In the genomic region with DNA sequence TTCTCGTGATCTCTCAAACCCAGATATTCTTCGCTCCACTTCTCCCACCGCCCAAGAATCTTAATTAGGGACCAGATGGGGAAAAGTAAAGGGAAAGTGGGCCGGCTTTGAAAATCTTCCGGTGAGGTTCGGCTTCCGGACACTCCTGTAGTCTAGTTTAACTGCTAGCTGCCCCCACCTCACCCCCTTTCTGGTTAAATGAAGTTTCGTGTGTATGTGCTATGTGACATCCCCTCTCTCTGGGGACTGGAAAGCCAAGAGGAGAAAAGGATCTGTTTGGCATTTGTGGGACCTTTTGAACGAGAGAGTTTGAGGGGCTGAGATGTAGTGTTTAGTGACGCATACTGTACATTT, we compare ENCODE assay signal across 8 mouse cellular contexts. TPM values are rescaled to one million over a fixed set of nuclear protein-coding genes. Genes with fewer than 3 reads are reported as not detected.
A peak's percentile ranks its signal among the peaks of the same experiment; 100 is the strongest.
DNase-seq lines count a peak whose midpoint lies in the region; ATAC-seq and TF ChIP-seq lines count a peak whose summit lies in the region.

A gene (minus strand): TSS at position 270 of the 354 bp plus-strand sequence.

- peak within 1 kb of the TSS; percentile 77 for H3K4me2 ChIP-seq in hindbrain, embryonic 12.5 days (replicated peaks)
- peak within 1 kb of the TSS; percentile 92 for H3K4me2 ChIP-seq in liver, embryonic 13.5 days

- peak in 1 of 2 experiments; percentile 33 for DNase-seq in layer of hippocampus, adult 2 months (ENCODE audit: low spot score in 2 of 2)
- no peak for DNase-seq in layer of hippocampus, adult 9-10 months (ENCODE audit: low spot score)
- no peak for DNase-seq in brain, embryonic 14.5 days (ENCODE audit: low read depth)
- no peak for DNase-seq in liver, embryonic 13.5 days
- no peak for DNase-seq in adrenal gland, postnatal 25 days
- DNase-seq in cerebellum, postnatal 10 days: no peak
- no peak for DNase-seq in urinary bladder, postnatal 4 days (ENCODE audit: low spot score in 2 of 2)

- no peak for TF ChIP-seq CTCF in layer of hippocampus, adult 2 months (conservative IDR thresholded peaks at IDR 0.05)
- no peak for TF ChIP-seq CTCF in brain, embryonic 14.5 days (IDR thresholded peaks at IDR 0.05; ENCODE audit: borderline replicate concordance, extremely low read depth, insufficient read depth, insufficient read length)

- H3K9ac ChIP-seq in hindbrain, embryonic 12.5 days: peak within 1 kb of the TSS; percentile 86
- peak within 1 kb of the TSS; percentile 92 for H3K9ac ChIP-seq in liver, embryonic 13.5 days

- WGBS in hindbrain, embryonic 12.5 days: under 1% methylated on average over 10 of the region's 10 CpGs
- 1% methylated on average over 10 of the region's 10 CpGs for whole genome bisulfite sequencing in liver, embryonic 13.5 days (ENCODE audit: insufficient replicate concordance)

- no peaks in the 10 kb centered on the region for H3K27me3 ChIP-seq in hindbrain, embryonic 12.5 days
- H3K27me3 ChIP-seq in liver, embryonic 13.5 days: no peaks in the 10 kb centered on the region

- H3K4me1 ChIP-seq in hindbrain, embryonic 12.5 days: peaks cover 17% of the 10 kb centered on the region
- H3K4me1 ChIP-seq in liver, embryonic 13.5 days (replicated peaks): peaks cover 40% of the 10 kb centered on the region

- H3K27ac ChIP-seq in layer of hippocampus, adult 2 months: peak within 1 kb of the TSS; percentile 92
- H3K27ac ChIP-seq in hindbrain, embryonic 12.5 days: peak within 1 kb of the TSS; percentile 92
- peak within 1 kb of the TSS; percentile 84 for H3K27ac ChIP-seq in liver, embryonic 13.5 days

- TF ChIP-seq POLR2A in brain, embryonic 14.5 days (IDR thresholded peaks at IDR 0.05; ENCODE audit: borderline replicate concordance, extremely low read depth, insufficient read depth, insufficient read length, poor library complexity, severe bottlenecking): no peak

- peak within 1 kb of the TSS; percentile 80 for H3K4me3 ChIP-seq in layer of hippocampus, adult 2 months
- H3K4me3 ChIP-seq in hindbrain, embryonic 12.5 days: peak within 1 kb of the TSS; percentile 85
- peak within 1 kb of the TSS; percentile 94 for H3K4me3 ChIP-seq in liver, embryonic 13.5 days (replicated peaks)

- 0 out of 2 replicates have a peak, but pooled peaks cover 2% of the 10 kb centered on the region for H3K36me3 ChIP-seq in hindbrain, embryonic 12.5 days
- peaks cover 21% of the 10 kb centered on the region for H3K36me3 ChIP-seq in liver, embryonic 13.5 days

- H3K9me3 ChIP-seq in hindbrain, embryonic 12.5 days (replicated peaks): no peaks in the 10 kb centered on the region
- no peaks in the 10 kb centered on the region for H3K9me3 ChIP-seq in liver, embryonic 13.5 days (replicated peaks)

- no peak for ATAC-seq in hindbrain, embryonic 12.5 days (ENCODE audit: low FRiP score)
- no peak for ATAC-seq in liver, embryonic 13.5 days (ENCODE audit: low read depth)

RNA-seq across cellular contexts. Expression of the gene that starts here (rescaled TPM):
- total RNA-seq in layer of hippocampus, adult 2 months (2021): 10 to 100 TPM; 13.2 to 16.0 TPM
- 30.8 and 31.6 TPM in 2 replicates for polyA plus RNA-seq in brain, embryonic 14.5 days (2012; rRNA removed)
- 31.0 and 32.2 TPM in 2 replicates for polyA plus RNA-seq in hindbrain, embryonic 12.5 days (2016; fragmentation: Nextera tagmentation; extraction: Ambion mirVana)
- 11.0 and 11.3 TPM in 2 replicates for polyA plus RNA-seq in liver, embryonic 13.5 days (2015; fragmentation: Nextera tagmentation; extraction: Ambion mirVana)
- total RNA-seq in adrenal gland, postnatal 25 days (2021): 6.3 and 6.4 TPM in 2 replicates
